ENCODE assay signal across 9 mouse cellular contexts in the genomic region with DNA sequence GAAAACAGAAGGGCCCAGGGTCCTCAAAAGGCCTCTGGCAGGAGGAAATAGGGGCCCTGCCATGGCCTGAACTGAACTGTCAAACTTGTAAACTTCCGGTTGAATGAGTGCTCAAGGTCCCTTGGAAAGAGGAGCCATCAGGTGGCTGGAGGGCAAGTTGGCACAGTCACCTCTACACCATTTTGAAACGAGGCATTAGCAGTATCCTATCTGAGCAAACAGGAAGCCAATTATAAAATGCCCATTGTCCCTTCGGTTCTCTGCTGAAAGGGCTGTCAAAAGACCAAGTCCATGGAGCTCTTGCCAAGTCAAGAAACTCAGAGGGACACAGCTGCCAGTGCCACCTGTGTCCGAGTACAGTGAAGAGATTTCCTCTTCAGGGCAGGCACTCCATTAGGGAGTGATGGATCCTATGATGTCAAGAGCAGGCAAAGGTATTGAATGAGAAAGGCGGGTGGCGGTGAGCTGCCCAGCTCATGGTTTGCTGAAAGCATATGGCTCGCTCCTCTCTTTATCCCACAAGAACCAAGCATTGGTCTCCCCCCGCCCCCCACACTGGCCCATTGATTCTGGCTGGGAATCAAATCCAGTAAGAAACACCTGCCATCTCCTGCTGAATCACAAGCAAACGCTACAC.
A peak's percentile ranks its signal among the peaks of the same experiment; 100 is the strongest.
DNase-seq lines count a peak whose midpoint lies in the region; ATAC-seq and TF ChIP-seq lines count a peak whose summit lies in the region.
"Had no signal": no experiment of that assay in that cellular context is flagged by ENCODE, and none has a peak within 500 bp of the region (broad histone marks: within the 10 kb centered on the region; RNA-seq: fewer than 3 reads in every experiment).

No protein-coding gene starts in this region.

- no peak overlapping the region for H3K9ac ChIP-seq in lung, postnatal 0 days (replicated peaks; ENCODE audit: low read depth)
- no peak overlapping the region for H3K9ac ChIP-seq in hindbrain, embryonic 16.5 days (ENCODE audit: low read depth, low read length)
- no peak overlapping the region for H3K9ac ChIP-seq in neural tube, embryonic 13.5 days

- no peak overlapping the region for H3K4me3 ChIP-seq in lung, postnatal 0 days (ENCODE audit: low read depth, low read length)
- H3K4me3 ChIP-seq in lung, adult 2 months (replicated peaks; ENCODE audit: extremely low read depth, low read depth, low read length): no peak overlapping the region
- no peak overlapping the region for H3K4me3 ChIP-seq in hindbrain, embryonic 16.5 days (ENCODE audit: low read length)
- H3K4me3 ChIP-seq in neural tube, embryonic 13.5 days: no peak overlapping the region

- no peaks in the 10 kb centered on the region for H3K4me1 ChIP-seq in lung, postnatal 0 days (ENCODE audit: insufficient read depth, low read depth, low read length)
- no peaks in the 10 kb centered on the region for H3K4me1 ChIP-seq in lung, adult 2 months (ENCODE audit: control insufficient read depth, insufficient read depth, low read length)
- peaks cover 7% of the 10 kb centered on the region for H3K4me1 ChIP-seq in hindbrain, embryonic 16.5 days (ENCODE audit: control insufficient read depth, insufficient read depth, low read depth, low read length)
- peaks cover 30% of the 10 kb centered on the region for H3K4me1 ChIP-seq in neural tube, embryonic 13.5 days (replicated peaks)

- H3K36me3 ChIP-seq in lung, postnatal 0 days (ENCODE audit: insufficient read depth, low read length): no peaks in the 10 kb centered on the region
- no peaks in the 10 kb centered on the region for H3K36me3 ChIP-seq in hindbrain, embryonic 16.5 days (ENCODE audit: control insufficient read depth, insufficient read depth, low read length)
- no peaks in the 10 kb centered on the region for H3K36me3 ChIP-seq in neural tube, embryonic 13.5 days

- TF ChIP-seq POLR2A in lung, adult 2 months (IDR thresholded peaks at IDR 0.05; ENCODE audit: borderline replicate concordance, extremely low read depth, low read depth, low read length): no peak

- peak; percentile 50 for ATAC-seq in lung, postnatal 0 days
- ATAC-seq in hindbrain, embryonic 16.5 days: peak; percentile 85
- ATAC-seq in neural tube, embryonic 13.5 days (ENCODE audit: low read depth): peak; percentile 37

- no peak for TF ChIP-seq EP300 in lung, postnatal 0 days (IDR thresholded peaks at IDR 0.05)

- H3K27me3 ChIP-seq in lung, postnatal 0 days (replicated peaks; ENCODE audit: insufficient read depth, low read length): no peaks in the 10 kb centered on the region
- H3K27me3 ChIP-seq in hindbrain, embryonic 16.5 days (replicated peaks; ENCODE audit: control insufficient read depth, insufficient read depth, low read length): no peaks in the 10 kb centered on the region
- no peaks in the 10 kb centered on the region for H3K27me3 ChIP-seq in neural tube, embryonic 13.5 days

- TF ChIP-seq CTCF in lung, postnatal 0 days (IDR thresholded peaks at IDR 0.05): no peak
- TF ChIP-seq CTCF in lung, adult 2 months (IDR thresholded peaks at IDR 0.05; ENCODE audit: insufficient read depth, low read length): no peak

- no peaks in the 10 kb centered on the region for H3K9me3 ChIP-seq in lung, postnatal 0 days (ENCODE audit: low read length)
- no peaks in the 10 kb centered on the region for H3K9me3 ChIP-seq in hindbrain, embryonic 16.5 days (ENCODE audit: control insufficient read depth, low read length)
- no peaks in the 10 kb centered on the region for H3K9me3 ChIP-seq in neural tube, embryonic 13.5 days

- peak; percentile 61 to 63 for DNase-seq in cerebellum, postnatal 14 days
- no peak for DNase-seq in cerebellum, adult 18-20 months
- DNase-seq in lung, postnatal 0 days (ENCODE audit: low spot score): peak; percentile 21
- DNase-seq in lung, adult 2 months: no peak
- no peak for DNase-seq in adrenal gland, postnatal 10 days
- no peak for DNase-seq in adipocyte (ENCODE audit: low spot score)
- DNase-seq: heart, postnatal 10 days had no signal

- 63% methylated on average over 9 of the region's 9 CpGs for WGBS in lung, postnatal 0 days
- WGBS in lung, adult 2 months: 54% methylated on average over 9 of the region's 9 CpGs
- WGBS in hindbrain, embryonic 16.5 days: 47% methylated on average over 9 of the region's 9 CpGs
- WGBS in neural tube, embryonic 13.5 days: 46% methylated on average over 9 of the region's 9 CpGs

- H3K27ac ChIP-seq in lung, postnatal 0 days (ENCODE audit: low read length): no peak overlapping the region
- peak overlapping the region; percentile 52 for H3K27ac ChIP-seq in hindbrain, embryonic 16.5 days (ENCODE audit: low read depth, low read length)
- no peak overlapping the region for H3K27ac ChIP-seq in neural tube, embryonic 13.5 days (replicated peaks)

- H3K4me2 ChIP-seq in lung, postnatal 0 days (replicated peaks; ENCODE audit: low read depth, low read length): no peak overlapping the region
- H3K4me2 ChIP-seq in hindbrain, embryonic 16.5 days (ENCODE audit: low read length): no peak overlapping the region
- no peak overlapping the region for H3K4me2 ChIP-seq in neural tube, embryonic 13.5 days

Comparison
In these comparisons a context has a peak if more than half of its experiments do, and no peak if none do; other contexts are left out.
1. DNase-seq: peak in cerebellum, postnatal 14 days (2 of 2) and lung, postnatal 0 days (single experiment); none in cerebellum, adult 18-20 months (0 of 2), lung, adult 2 months (single experiment), adrenal gland, postnatal 10 days (single experiment) and adipocyte (single experiment).
2. Peak in every context shown above with its lines, with median percentiles within 50 percentile points of each other: ATAC-seq.